Mouse (Mus musculus) liver, embryonic 15.5 days (tissue): ENCODE data around the gene App. TPM values are rescaled to one million over a fixed set of nuclear protein-coding genes. Genes with fewer than 3 reads are reported as not detected.

Experiments used
- ATAC-seq: fragments of 200-750 bp; cut with Nextera tagmentation; 2 replicates; pipeline ENCODE4 v1.8.0; 2017; ENCODE audit warnings: moderate number of reproducible peaks, mild to moderate bottlenecking, moderate library complexity; ENCODE audit not compliant: insufficient read depth
- H3K27ac ChIP-seq: fragments of 300-500 bp; sonication (generic); replicated peaks from 2 replicates; pipeline ENCODE4 v1.5.1; 2015; ENCODE audit warnings: mild to moderate bottlenecking, inconsistent platforms
- H3K27me3 ChIP-seq: fragments of 300-500 bp; sonication (generic); 2 replicates; pipeline ENCODE4 v1.6.1; 2015; ENCODE audit warnings: mild to moderate bottlenecking, inconsistent platforms
- H3K36me3 ChIP-seq: fragments of 300-500 bp; sonication (generic); replicated peaks from 2 replicates; pipeline ENCODE4 v1.6.1; 2015; ENCODE audit warnings: moderate library complexity, mild to moderate bottlenecking, inconsistent platforms
- H3K4me1 ChIP-seq: fragments of 300-500 bp; sonication (generic); replicated peaks from 2 replicates; pipeline ENCODE4 v1.6.1; 2015; ENCODE audit warnings: inconsistent platforms
- H3K4me2 ChIP-seq: fragments of 300-500 bp; sonication (generic); 2 replicates; pipeline ENCODE4 v1.6.1; 2015; ENCODE audit warnings: moderate library complexity, mild to moderate bottlenecking, inconsistent platforms
- H3K4me3 ChIP-seq: fragments of 300-500 bp; sonication (generic); replicated peaks from 2 replicates; pipeline ENCODE4 v1.5.1; 2015; ENCODE audit warnings: mild to moderate bottlenecking, inconsistent platforms
- H3K9ac ChIP-seq: fragments of 300-500 bp; sonication (generic); 2 replicates; pipeline ENCODE4 v1.6.1; 2015; ENCODE audit warnings: moderate library complexity, mild to moderate bottlenecking, inconsistent platforms
- H3K9me3 ChIP-seq: fragments of 300-500 bp; sonication (generic); replicated peaks from 2 replicates; pipeline ENCODE4 v1.6.1; 2016; ENCODE audit warnings: inconsistent platforms
- WGBS: fragments of 180-500 bp; shearing (Covaris S2); methylation state at CpG from one replicate; pipeline ENCODE4 v1.1.7; 2015; ENCODE audit warnings: mixed read lengths; ENCODE audit not compliant: insufficient replicate concordance; 5-methylcytosine and 5-hydroxymethylcytosine counted together
- polyA plus RNA-seq: library from polyadenylated mRNA; unstranded; fragments of >200 nt; fragmentation: Nextera tagmentation; extraction: Ambion mirVana; gene quantifications from 2 replicates; pipeline ENCODE4 v1.2.1, GENCODE M21; 2015

App gene
- polyA plus RNA-seq, 1 experiment from 2014 or later = 17.8 TPM

DNA sequence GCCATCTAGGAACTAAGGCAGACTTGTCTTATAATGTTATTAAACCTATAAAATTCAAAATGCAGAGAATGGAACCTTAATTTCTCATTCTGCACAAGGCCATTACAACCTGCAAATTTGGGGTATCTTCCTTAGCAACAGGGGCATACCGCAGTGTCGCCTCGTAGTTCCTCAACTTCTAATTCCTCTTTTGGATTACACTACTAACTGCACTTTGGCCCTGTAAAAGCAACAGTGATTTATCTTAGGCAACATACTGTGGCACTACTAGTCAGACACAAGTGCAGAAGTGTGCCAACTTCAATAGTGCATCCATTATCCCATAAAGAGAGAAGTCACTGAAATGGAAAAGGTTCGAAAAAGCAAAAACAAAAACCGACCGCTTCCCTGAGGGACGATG, 74.5 kb downstream of the App start:
- WGBS = 80% methylated on average over 7 of the region's 7 CpGs
- Histone ChIP-seq H3K9me3 (no peaks in the 10 kb centered on the region), H3K4me1 (no peaks in the 10 kb centered on the region), H3K9ac (no peak overlapping the region), H3K36me3 (no peaks in the 10 kb centered on the region), H3K27ac (no peak overlapping the region), H3K4me2 (no peak overlapping the region), H3K4me3 (no peak overlapping the region), H3K27me3 (no peaks in the 10 kb centered on the region)
- ATAC-seq = no peak

GRCm38 (mm10) chr16:85096396-85096795, 77.2 kb downstream of the App start:
- Histone ChIP-seq H3K9ac (no peak overlapping the region), H3K4me3 (no peak overlapping the region), H3K27me3 (no peaks in the 10 kb centered on the region), H3K36me3 (no peaks in the 10 kb centered on the region), H3K4me1 (no peaks in the 10 kb centered on the region), H3K27ac (no peak overlapping the region), H3K9me3 (no peaks in the 10 kb centered on the region), H3K4me2 (no peak overlapping the region)
- 64% methylated on average over 6 of the region's 6 CpGs for WGBS
- no peak for ATAC-seq

DNA sequence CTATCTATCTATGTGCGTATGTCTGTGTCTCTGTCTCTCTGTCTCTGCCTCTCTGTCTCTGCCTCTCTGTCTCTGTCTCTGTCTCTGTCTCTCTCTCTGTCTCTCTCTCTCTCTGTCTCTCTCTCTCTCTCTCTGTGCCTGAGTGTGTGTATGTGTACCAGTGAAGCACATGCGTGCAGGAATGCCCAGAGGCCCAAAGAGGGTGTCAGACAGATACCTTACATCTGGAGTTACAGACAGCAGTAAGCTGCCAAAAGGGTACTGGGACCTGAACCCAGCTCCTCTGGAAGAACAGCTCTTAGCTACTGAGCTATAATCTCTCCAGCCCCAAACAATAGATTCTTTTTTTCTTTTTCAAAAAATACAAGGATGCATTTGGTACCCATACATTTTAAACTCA, 77.6 kb downstream of the App start:
- H3K27me3 ChIP-seq = no peaks in the 10 kb centered on the region
- H3K9ac ChIP-seq = no peak overlapping the region
- no peaks in the 10 kb centered on the region for H3K9me3 ChIP-seq
- no peak for ATAC-seq
- H3K4me3 ChIP-seq = no peak overlapping the region
- no peak overlapping the region for H3K27ac ChIP-seq
- no peaks in the 10 kb centered on the region for H3K36me3 ChIP-seq
- 61% methylated on average over 2 of the region's 2 CpGs for WGBS
- no peaks in the 10 kb centered on the region for H3K4me1 ChIP-seq
- no peak overlapping the region for H3K4me2 ChIP-seq

GRCm38 (mm10) chr16:85092644-85093091, 80.9 kb downstream of the App start:
- H3K9ac ChIP-seq = no peak overlapping the region
- H3K36me3 ChIP-seq = no peaks in the 10 kb centered on the region
- no peak overlapping the region for H3K4me2 ChIP-seq
- no peak overlapping the region for H3K4me3 ChIP-seq
- no peaks in the 10 kb centered on the region for H3K4me1 ChIP-seq
- no peaks in the 10 kb centered on the region for H3K9me3 ChIP-seq
- H3K27me3 ChIP-seq = no peaks in the 10 kb centered on the region
- H3K27ac ChIP-seq = no peak overlapping the region
- ATAC-seq = no peak
- WGBS = 65% methylated on average over 9 of the region's 9 CpGs

- Histone ChIP-seq H3K36me3 (no peaks in the 10 kb centered on the region), H3K4me3 (no peak overlapping the region), H3K4me1 (no peaks in the 10 kb centered on the region), H3K4me2 (no peak overlapping the region), H3K9me3 (no peaks in the 10 kb centered on the region), H3K27me3 (no peaks in the 10 kb centered on the region), H3K27ac (no peak overlapping the region), H3K9ac (no peak overlapping the region)
- WGBS = 76% methylated on average over 1 of the region's 1 CpGs
- no peak for ATAC-seq
Observed at GRCm38 (mm10) chr16:85092183-85092582, 81.4 kb downstream of the App start.

- no peaks in the 10 kb centered on the region for H3K9me3 ChIP-seq
- no peak for ATAC-seq
- no peak overlapping the region for H3K27ac ChIP-seq
- H3K36me3 ChIP-seq = no peaks in the 10 kb centered on the region
- 77% methylated on average over 14 of the region's 14 CpGs for WGBS
- no peak overlapping the region for H3K4me2 ChIP-seq
- H3K4me3 ChIP-seq = no peak overlapping the region
- H3K4me1 ChIP-seq = no peaks in the 10 kb centered on the region
- H3K9ac ChIP-seq = no peak overlapping the region
- no peaks in the 10 kb centered on the region for H3K27me3 ChIP-seq
Observed at GRCm38 (mm10) chr16:85090992-85091391, 82.6 kb downstream of the App start.

GRCm38 (mm10) chr16:85088126-85088525, 85.4 kb downstream of the App start:
- no peaks in the 10 kb centered on the region for H3K9me3 ChIP-seq
- no peak overlapping the region for H3K4me2 ChIP-seq
- no peak overlapping the region for H3K9ac ChIP-seq
- 76% methylated on average over 10 of the region's 10 CpGs for WGBS
- no peaks in the 10 kb centered on the region for H3K4me1 ChIP-seq
- H3K27ac ChIP-seq = no peak overlapping the region
- H3K4me3 ChIP-seq = no peak overlapping the region
- H3K27me3 ChIP-seq = no peaks in the 10 kb centered on the region
- ATAC-seq = no peak
- H3K36me3 ChIP-seq = no peaks in the 10 kb centered on the region

- H3K4me1 ChIP-seq = no peaks in the 10 kb centered on the region
- H3K36me3 ChIP-seq = no peaks in the 10 kb centered on the region
- H3K4me3 ChIP-seq = no peak overlapping the region
- no peak for ATAC-seq
- H3K9me3 ChIP-seq = no peaks in the 10 kb centered on the region
- H3K27ac ChIP-seq = no peak overlapping the region
- H3K9ac ChIP-seq = no peak overlapping the region
- WGBS = 75% methylated on average over 14 of the region's 14 CpGs
- no peak overlapping the region for H3K4me2 ChIP-seq
- H3K27me3 ChIP-seq = no peaks in the 10 kb centered on the region
Observed at GRCm38 (mm10) chr16:85086303-85086702, 87.3 kb downstream of the App start.

GRCm38 (mm10) chr16:85085902-85086301, 87.7 kb downstream of the App start:
- ATAC-seq = no peak
- H3K27me3 ChIP-seq = no peaks in the 10 kb centered on the region

DNA sequence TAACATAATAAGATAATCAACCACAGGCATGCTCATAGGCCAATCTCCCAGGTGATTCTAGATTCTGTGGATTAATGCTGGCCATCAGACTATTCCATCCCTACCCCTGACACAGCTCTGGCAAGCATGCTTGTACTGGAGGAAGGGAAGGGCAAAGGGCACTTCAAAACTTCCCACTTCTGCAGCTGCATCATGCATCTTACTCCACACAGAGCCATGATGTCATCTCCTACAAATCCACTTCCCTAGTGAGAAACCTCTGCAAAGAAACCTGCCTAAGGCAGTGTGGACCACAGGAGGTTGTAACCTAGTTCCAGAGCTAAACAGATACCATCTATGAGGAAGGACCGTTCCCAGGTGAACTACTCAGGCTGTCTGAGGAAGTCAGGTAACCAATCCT, 89.4 kb downstream of the App start:
- Histone ChIP-seq H3K4me1 (no peaks in the 10 kb centered on the region), H3K36me3 (no peaks in the 10 kb centered on the region), H3K27me3 (no peaks in the 10 kb centered on the region), H3K9me3 (no peaks in the 10 kb centered on the region), H3K4me3 (no peak overlapping the region), H3K9ac (no peak overlapping the region), H3K27ac (no peak overlapping the region), H3K4me2 (no peak overlapping the region)
- WGBS = 79% methylated on average over 1 of the region's 1 CpGs
- no peak for ATAC-seq

More at GRCm38 (mm10) chr16:85085902-85086301, 87.7 kb downstream of the App start:
- H3K4me2 ChIP-seq = no peak overlapping the region
- H3K4me3 ChIP-seq = no peak overlapping the region
- no peak overlapping the region for H3K9ac ChIP-seq
- no peaks in the 10 kb centered on the region for H3K4me1 ChIP-seq
- H3K9me3 ChIP-seq = no peaks in the 10 kb centered on the region
- WGBS = 54% methylated on average over 6 of the region's 6 CpGs
- H3K27ac ChIP-seq = no peak overlapping the region
- H3K36me3 ChIP-seq = no peaks in the 10 kb centered on the region

DNA sequence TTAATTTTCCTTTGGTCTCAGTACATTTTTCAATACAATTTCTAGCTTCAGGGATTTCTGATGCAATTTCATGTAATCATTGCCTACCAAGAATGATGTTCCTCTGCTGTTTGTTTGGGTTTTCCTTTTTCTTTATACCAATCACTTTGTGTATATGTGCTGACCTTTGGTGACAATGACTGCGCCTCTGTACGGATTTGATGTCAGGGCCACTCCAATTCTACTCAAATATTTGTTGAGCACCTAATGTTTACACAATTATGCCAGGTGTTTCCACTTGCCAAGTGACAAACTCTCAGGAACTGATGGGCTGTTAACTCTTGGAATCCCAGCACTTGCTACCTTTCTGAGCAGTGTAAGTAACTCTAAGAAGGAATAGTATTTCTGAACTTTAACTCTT, 98.2 kb downstream of the App start:
- H3K27me3 ChIP-seq = no peaks in the 10 kb centered on the region
- H3K4me2 ChIP-seq = no peak overlapping the region
- H3K4me1 ChIP-seq = no peaks in the 10 kb centered on the region
- no peak overlapping the region for H3K9ac ChIP-seq
- no peak overlapping the region for H3K27ac ChIP-seq
- 68% methylated on average over 2 of the region's 2 CpGs for WGBS
- no peak for ATAC-seq
- no peaks in the 10 kb centered on the region for H3K36me3 ChIP-seq
- no peak overlapping the region for H3K4me3 ChIP-seq
- H3K9me3 ChIP-seq = no peaks in the 10 kb centered on the region

DNA sequence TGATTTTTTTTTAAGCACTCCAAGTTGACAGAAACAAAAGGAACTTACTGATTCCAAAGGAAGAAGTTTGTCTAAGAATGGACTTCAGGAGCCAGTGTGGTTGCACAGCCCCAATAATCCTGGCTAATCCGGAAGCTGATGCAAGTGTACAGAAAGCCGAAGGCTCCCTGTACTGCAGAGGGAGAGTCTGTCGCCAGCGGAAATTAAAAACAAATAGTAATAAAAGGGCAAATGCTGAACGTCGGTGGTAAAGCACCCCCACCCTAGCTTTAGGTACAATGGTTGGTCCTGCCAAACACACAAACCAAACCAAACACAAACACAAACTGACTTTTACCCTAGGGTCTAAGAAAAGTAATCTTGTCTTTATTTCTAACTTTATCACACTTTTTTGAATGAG, 98.7 kb downstream of the App start:
- ATAC-seq = no peak
- H3K4me3 ChIP-seq = no peak overlapping the region
- H3K4me1 ChIP-seq = no peaks in the 10 kb centered on the region
- 62% methylated on average over 6 of the region's 6 CpGs for WGBS
- H3K9ac ChIP-seq = no peak overlapping the region
- H3K27ac ChIP-seq = no peak overlapping the region
- H3K4me2 ChIP-seq = no peak overlapping the region
- no peaks in the 10 kb centered on the region for H3K9me3 ChIP-seq
- H3K36me3 ChIP-seq = no peaks in the 10 kb centered on the region
- H3K27me3 ChIP-seq = no peaks in the 10 kb centered on the region
